Mouse (Mus musculus) heart, adult 9 months (tissue): ENCODE data around the gene Pcyt1a.

Experiments
- DNase-seq, 2 experiments: peaks; one replicate each; pipeline ENCODE4 v3.0.0; 2022; ENCODE audit warnings: low spot score in 2 of 2

Pcyt1a gene

DNA sequence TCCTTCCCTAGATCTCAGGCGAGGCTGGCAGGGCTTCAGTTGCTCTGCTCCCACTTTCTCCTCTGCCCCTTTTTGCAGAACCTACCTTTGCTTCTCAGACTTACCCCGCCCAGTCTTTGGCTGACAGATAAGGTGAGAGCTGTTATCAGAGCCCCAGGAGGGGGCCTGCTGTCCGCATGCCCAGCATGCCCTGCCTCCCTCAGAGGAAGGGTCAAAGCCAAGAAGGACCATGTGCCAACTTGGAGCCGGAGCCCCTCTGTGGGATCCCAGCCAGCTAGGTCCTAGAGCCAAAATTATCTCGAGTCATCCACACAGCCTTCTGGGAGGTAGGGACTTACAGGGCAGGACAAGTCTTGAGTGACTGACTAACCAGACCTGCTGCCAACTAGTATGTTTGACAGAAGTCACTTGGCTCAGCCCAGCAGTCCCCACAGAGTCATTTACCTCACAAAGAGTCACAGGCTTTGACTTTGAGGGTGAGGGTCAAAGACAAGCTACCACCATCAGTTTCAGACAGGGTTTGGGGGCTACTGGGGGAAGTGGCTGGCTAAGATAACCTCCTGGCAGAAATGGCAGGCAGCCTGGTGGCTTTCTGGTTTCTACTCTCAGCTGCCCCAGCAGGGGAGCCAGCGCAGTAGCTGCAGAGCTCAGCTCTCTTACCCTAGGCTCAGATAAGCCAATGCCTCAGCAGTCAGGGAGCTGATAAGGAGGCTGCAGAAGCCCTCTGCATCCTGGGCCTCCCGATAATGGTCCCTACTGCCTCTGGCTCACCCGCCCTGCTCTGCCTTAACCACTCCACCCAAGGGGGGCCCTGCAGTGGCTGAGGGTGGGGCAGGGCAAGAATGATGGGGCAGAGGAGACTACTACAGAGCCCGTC, 78.6 kb downstream of the Pcyt1a start:
- peak; percentile 19 to 43 for DNase-seq

GRCm38 (mm10) chr16:32510399-32511337, 79.9 kb downstream of the Pcyt1a start:
- DNase-seq: no peak

GRCm38 (mm10) chr16:32511338-32511734, 80.6 kb downstream of the Pcyt1a start:
- DNase-seq: no peak

- no peak for DNase-seq
These were observed 81.2 kb downstream of the Pcyt1a start for GRCm38 (mm10) chr16:32511827-32512490.

GRCm38 (mm10) chr16:32512921-32513320, 82.2 kb downstream of the Pcyt1a start:
- no peak for DNase-seq

DNA sequence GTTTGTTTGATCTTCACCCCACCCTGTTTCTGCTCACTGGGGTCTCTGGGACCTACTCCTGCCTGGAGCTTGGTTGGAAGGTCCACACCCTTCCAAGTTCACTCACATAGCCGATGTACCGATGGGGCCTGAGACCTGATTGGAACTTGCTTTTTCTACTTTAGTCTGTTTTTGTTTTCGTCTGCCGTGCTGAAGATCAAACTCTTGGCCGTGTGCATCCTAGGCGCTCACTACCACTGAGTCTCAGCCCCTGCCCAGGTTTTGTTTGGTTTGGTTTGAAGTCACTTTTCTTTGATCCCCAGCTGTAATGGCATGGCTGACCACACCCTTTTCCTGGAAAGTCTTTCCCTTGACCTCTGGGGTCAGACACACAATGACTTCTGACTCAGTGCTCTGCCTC, 82.7 kb downstream of the Pcyt1a start:
- no peak for DNase-seq

DNA sequence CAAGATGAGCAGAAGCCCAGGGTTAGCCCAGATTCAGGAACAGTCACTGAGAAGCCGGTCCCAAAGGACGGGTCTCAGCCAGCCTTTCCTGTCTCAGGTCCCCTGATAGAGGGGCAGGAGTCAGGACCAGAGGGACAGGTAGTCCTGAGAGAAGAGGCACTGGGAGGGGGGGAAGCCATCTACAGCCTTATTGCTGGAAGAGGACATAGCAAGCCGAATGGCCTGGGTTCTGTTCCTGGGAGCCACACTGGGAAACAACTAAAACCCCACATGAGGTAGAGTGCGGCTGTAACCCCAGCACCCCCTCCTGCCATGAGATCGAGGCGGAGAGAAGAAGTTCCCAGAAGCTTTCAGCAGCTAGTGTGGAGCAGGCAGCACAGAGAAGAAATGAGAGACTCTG, 83.2 kb downstream of the Pcyt1a start:
- DNase-seq: no peak

- DNase-seq: no peak
These were observed 85.6 kb downstream of the Pcyt1a start for GRCm38 (mm10) chr16:32516006-32516962.

DNA sequence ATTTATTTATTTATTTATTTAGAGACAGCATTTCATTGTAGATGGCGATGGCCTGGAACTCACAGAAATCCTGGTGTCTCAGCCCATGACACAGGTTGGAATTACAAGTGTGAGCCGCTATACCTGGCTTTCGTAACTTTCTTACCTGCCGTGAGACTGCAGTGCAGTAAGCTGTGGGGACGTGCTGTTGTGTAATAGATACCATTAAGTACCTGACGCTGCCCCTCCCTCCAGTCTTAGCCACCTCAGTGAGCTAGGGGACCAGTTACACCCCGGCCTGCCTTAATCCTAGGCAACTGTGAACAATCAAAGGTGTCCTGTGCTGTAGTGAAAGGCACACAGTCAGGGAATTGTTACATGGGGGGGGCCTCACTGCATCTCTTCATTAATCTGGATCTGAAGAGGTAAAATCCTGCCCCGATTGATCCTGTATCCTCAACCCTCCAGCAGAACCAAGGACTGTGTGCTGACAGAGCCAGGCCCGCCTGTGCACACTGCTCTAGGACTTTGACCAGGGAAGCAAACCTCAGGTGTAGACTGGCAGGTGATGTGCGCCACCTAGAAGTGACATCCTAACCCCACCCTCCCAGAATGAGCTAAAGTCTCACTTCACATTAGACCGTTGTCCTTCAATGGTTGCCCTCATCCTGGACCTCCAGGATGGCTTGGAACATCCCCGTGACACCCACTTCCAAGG, 87.2 kb downstream of the Pcyt1a start:
- DNase-seq: no peak

DNA sequence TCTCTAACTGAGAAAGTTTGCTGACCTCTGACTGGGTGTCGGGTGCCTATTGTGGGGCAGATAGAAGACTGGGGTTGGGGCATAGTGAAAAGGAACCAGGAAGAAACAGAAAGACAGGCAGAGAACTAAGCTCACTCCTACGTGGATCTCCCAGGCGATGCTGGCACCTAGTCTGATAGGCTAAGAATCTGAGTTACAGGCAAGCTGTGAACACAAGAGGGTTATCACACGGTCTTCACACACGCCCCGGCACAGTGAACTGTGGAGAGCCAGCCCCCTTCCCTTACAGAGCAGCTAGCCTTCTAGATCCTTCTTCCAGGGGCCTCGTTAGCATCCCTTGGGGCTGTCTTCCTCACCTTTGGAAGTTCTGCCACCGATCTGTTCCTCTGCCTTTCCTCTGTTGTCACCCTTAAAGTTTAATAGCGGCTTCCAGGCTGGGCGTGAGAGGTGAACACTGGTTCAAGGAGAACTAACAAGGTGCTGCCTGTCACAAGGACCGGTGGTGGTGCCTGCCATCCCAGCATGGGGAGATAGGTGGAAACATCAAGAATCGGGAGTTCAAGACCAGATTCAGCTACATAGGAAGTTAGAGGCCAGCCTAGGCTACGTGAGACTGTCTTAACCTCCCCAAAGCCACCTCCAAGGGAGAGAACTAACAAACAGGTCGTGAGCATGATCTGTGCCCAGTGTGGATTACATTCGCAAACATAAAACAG, 89.1 kb downstream of the Pcyt1a start:
- DNase-seq: no peak

GRCm38 (mm10) chr16:32520372-32520748, 89.6 kb downstream of the Pcyt1a start:
- no peak for DNase-seq

- DNase-seq: peak in 1 of 2 experiments; percentile 19
These were observed 92.0 kb downstream of the Pcyt1a start for GRCm38 (mm10) chr16:32522578-32523194.

- DNase-seq: peak; percentile 59 to 63
These were observed 92.9 kb downstream of the Pcyt1a start for GRCm38 (mm10) chr16:32523462-32524243.

GRCm38 (mm10) chr16:32524244-32524615, 93.5 kb downstream of the Pcyt1a start:
- DNase-seq: peak in 1 of 2 experiments; percentile 31
